In genomic region chr13:46397235-46397634, GRCm38 (mm10) we compare ENCODE assay signal across 12 mouse cellular contexts. TPM values are rescaled to one million over a fixed set of nuclear protein-coding genes. Genes with fewer than 3 reads are reported as not detected.
"Had no signal": no experiment of that assay in that cellular context is flagged by ENCODE, and none has a peak within 500 bp of the region (broad histone marks: within the 10 kb centered on the region; RNA-seq: fewer than 3 reads in every experiment).

No protein-coding gene starts in this region.

- DNase-seq: lung, adult 18-20 months; lung, postnatal 14 days; lung, postnatal 4 days; midbrain, embryonic 14.5 days; right cerebral cortex, postnatal 14 days; thymus, adult 2 months; thymus, postnatal 14 days; thymus, postnatal 36 days had no signal

- ATAC-seq: lung, postnatal 0 days; midbrain, embryonic 16.5 days had no signal

RNA-seq across cellular contexts. Expression of gene Rbm24, which starts 21.0 kb away (rescaled TPM):
- total RNA-seq: megakaryocyte-erythroid progenitor cell, adult 5-6 weeks; neutrophil, adult 5-6 weeks had no signal
